Mouse (Mus musculus) myocyte (in vitro differentiated cells): Measurements from ENCODE around the gene Gpr62. TPM values are rescaled to one million over a fixed set of nuclear protein-coding genes. Genes with fewer than 3 reads are reported as not detected.

Experiments
- H3K27me3 ChIP-seq: one replicate; pipeline ENCODE4 v1.6.1; 2011; ENCODE audit not compliant: control insufficient read depth, insufficient read depth, insufficient read length
- H3K36me3 ChIP-seq: one replicate; pipeline ENCODE4 v1.6.1; 2011; ENCODE audit not compliant: control insufficient read depth, insufficient read depth
- H3K4me2 ChIP-seq: one replicate; pipeline ENCODE4 v1.6.1; 2011; ENCODE audit warnings: low read depth, control low read depth
- H3K4me3 ChIP-seq: one replicate; pipeline ENCODE4 v1.5.1; 2011; ENCODE audit warnings: mild to moderate bottlenecking, control low read depth, moderate library complexity
- H3K79me2 ChIP-seq: one replicate; pipeline ENCODE4 v1.6.1; 2011; ENCODE audit not compliant: control insufficient read depth, insufficient read depth
- H3ac ChIP-seq: one replicate; pipeline ENCODE4 v1.6.1; 2011; ENCODE audit not compliant: control insufficient read depth, insufficient read length
- CEBPB ChIP-seq: IDR thresholded peaks from 2 replicates; pipeline ENCODE4 v1.6.1; 2011; ENCODE audit warnings: mild to moderate bottlenecking, moderate library complexity; ENCODE audit not compliant: poor library complexity, insufficient read depth, severe bottlenecking
- E2F4 ChIP-seq: IDR thresholded peaks from one replicate; pipeline ENCODE4 v1.6.1; 2011; ENCODE audit warnings: mild to moderate bottlenecking, control low read depth, moderate library complexity; ENCODE audit not compliant: insufficient read depth
- MAX ChIP-seq: IDR thresholded peaks from one replicate; pipeline ENCODE4 v1.6.1; 2011; ENCODE audit warnings: low read depth, mild to moderate bottlenecking, control low read depth
- MYOD1 ChIP-seq, 3 experiments: IDR thresholded peaks; one replicate each; pipeline ENCODE4 v1.6.1; 2011; ENCODE audit warnings: control low read depth in 2 of 3, low read depth in 2 of 3, mild to moderate bottlenecking in 2 of 3, moderate library complexity in 1 of 3; ENCODE audit not compliant: insufficient read length in 2 of 3, control insufficient read depth in 1 of 3
- MYOG ChIP-seq, 3 experiments: IDR thresholded peaks; one replicate each; pipeline ENCODE4 v1.6.1; 2011; ENCODE audit warnings: control low read depth in 2 of 3, low read depth in 2 of 3, mild to moderate bottlenecking in 2 of 3; ENCODE audit not compliant: insufficient read length in 2 of 3, control insufficient read depth in 1 of 3, insufficient read depth in 1 of 3
- POLR2A ChIP-seq: IDR thresholded peaks from one replicate; pipeline ENCODE4 v1.6.1; 2011; ENCODE audit warnings: low read depth, mild to moderate bottlenecking, control low read depth, moderate library complexity; ENCODE audit not compliant: insufficient read length
- POLR2AphosphoS2 ChIP-seq: IDR thresholded peaks from one replicate; pipeline ENCODE4 v1.6.1; 2011; ENCODE audit warnings: low read depth, control low read depth; ENCODE audit not compliant: insufficient read length
- REST ChIP-seq: IDR thresholded peaks from one replicate; pipeline ENCODE4 v1.6.1; 2011; ENCODE audit warnings: mild to moderate bottlenecking, control low read depth, moderate library complexity; ENCODE audit not compliant: insufficient read depth, insufficient read length
- SRF ChIP-seq: IDR thresholded peaks from one replicate; pipeline ENCODE4 v1.6.1; 2011; ENCODE audit warnings: low read depth; ENCODE audit not compliant: control insufficient read depth, insufficient read length
- TCF12 ChIP-seq: IDR thresholded peaks from one replicate; pipeline ENCODE4 v1.6.1; 2011; ENCODE audit warnings: mild to moderate bottlenecking, control low read depth; ENCODE audit not compliant: poor library complexity, insufficient read depth, severe bottlenecking
- TCF3 ChIP-seq: IDR thresholded peaks from one replicate; pipeline ENCODE4 v1.6.1; 2011; ENCODE audit warnings: low read depth, control low read depth; ENCODE audit not compliant: insufficient read length
- USF1 ChIP-seq: IDR thresholded peaks from one replicate; pipeline ENCODE4 v1.6.1; 2011; ENCODE audit warnings: low read depth, mild to moderate bottlenecking, control low read depth, moderate library complexity
- polyA plus RNA-seq: library from polyadenylated mRNA; unstranded; fragments of >200 nt; fragmentation: generic; extraction: Trizol; gene quantifications from one replicate; pipeline ENCODE4 v1.2.1, GENCODE M21; 2012; ENCODE audit warnings: missing spikeins

The Gpr62 gene
- polyA plus RNA-seq, 1 experiment: 0.46 TPM

DNA sequence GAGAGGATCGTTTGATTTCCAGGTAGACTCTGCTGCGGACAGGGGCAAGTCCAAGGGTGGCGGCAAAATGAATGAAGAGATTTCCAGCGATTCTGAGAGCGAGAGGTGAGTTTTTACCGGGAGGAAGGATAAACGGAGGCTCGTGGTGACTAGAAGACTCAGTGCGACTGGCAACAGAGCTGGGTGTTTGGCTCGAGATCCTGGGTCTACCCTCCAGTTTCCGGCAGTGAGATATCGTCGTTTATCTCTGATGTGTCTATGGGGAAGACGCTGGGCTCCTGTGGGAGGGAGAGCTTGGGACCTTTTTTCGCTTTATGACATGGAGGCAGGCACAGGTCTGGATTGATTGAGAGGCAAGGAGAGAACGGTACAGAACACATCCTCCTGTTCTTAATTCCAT lies 11.9 kb upstream of the Gpr62 start:
- Histone ChIP-seq H3K36me3 (peaks cover 5% of the 10 kb centered on the region), H3K4me2 (peak overlapping the region; percentile 84), H3ac (peak overlapping the region; percentile 36), H3K4me3 (peak overlapping the region; percentile 54), H3K79me2 (peaks cover 8% of the 10 kb centered on the region), H3K27me3 (no peaks in the 10 kb centered on the region)
- TF ChIP-seq USF1 (no peak), TCF12 (no peak), MYOG (IDR thresholded peaks at IDR 0.05; ENCODE audit: control insufficient read depth in 1 of 3, insufficient read depth in 1 of 3, insufficient read length in 2 of 3, low read depth in 2 of 3) (no peak), SRF (no peak), MAX (no peak), E2F4 (no peak), TCF3 (no peak), POLR2A (no peak), MYOD1 (IDR thresholded peaks at IDR 0.05; ENCODE audit: control insufficient read depth in 1 of 3, insufficient read length in 2 of 3, low read depth in 2 of 3) (no peak), CEBPB (no peak), REST (no peak)

- Histone ChIP-seq H3K79me2 (peaks cover 8% of the 10 kb centered on the region), H3K36me3 (peaks cover 5% of the 10 kb centered on the region), H3K4me3 (peak within 1 kb of the TSS; percentile 54), H3K27me3 (no peaks in the 10 kb centered on the region), H3ac (peak within 1 kb of the TSS; percentile 36), H3K4me2 (peak within 1 kb of the TSS; percentile 98)
- TF ChIP-seq SRF (no peak), USF1 (no peak), POLR2AphosphoS2 (peak; percentile 24), MAX (peak; percentile 52), MYOD1 (IDR thresholded peaks at IDR 0.05; ENCODE audit: control insufficient read depth in 1 of 3, insufficient read length in 2 of 3, low read depth in 2 of 3) (no peak), TCF12 (no peak), POLR2A (peak; percentile 63)
Observed at GRCm38 (mm10) chr9:106476924-106477484, 11.3 kb upstream of the Gpr62 start, which contains the start of gene Parp3. Gene Parp3 (minus strand): TSS chr9:106476949.

- Histone ChIP-seq H3ac (peak overlapping the region; percentile 19), H3K4me2 (peak overlapping the region; percentile 98), H3K27me3 (no peaks in the 10 kb centered on the region), H3K4me3 (peak overlapping the region; percentile 54), H3K36me3 (peaks cover 5% of the 10 kb centered on the region), H3K79me2 (peaks cover 8% of the 10 kb centered on the region)
- TF ChIP-seq POLR2A (peak; percentile 37), MYOD1 (IDR thresholded peaks at IDR 0.05; ENCODE audit: control insufficient read depth in 1 of 3, insufficient read length in 2 of 3, low read depth in 2 of 3) (no peak), USF1 (peak; percentile 97), POLR2AphosphoS2 (peak; percentile 15), MYOG (IDR thresholded peaks at IDR 0.05; ENCODE audit: control insufficient read depth in 1 of 3, insufficient read depth in 1 of 3, insufficient read length in 2 of 3, low read depth in 2 of 3) (no peak)
Observed at GRCm38 (mm10) chr9:106476002-106476923, 10.5 kb upstream of the Gpr62 start.

GRCm38 (mm10) chr9:106475663-106476001 lies 9.9 kb upstream of the Gpr62 start, which contains the start of gene Rrp9:
Gene Rrp9 (plus strand): TSS chr9:106475963.
- H3K4me2 ChIP-seq: peak within 1 kb of the TSS; percentile 98
- H3K27me3 ChIP-seq: no peaks in the 10 kb centered on the region
- H3K36me3 ChIP-seq: peaks cover 5% of the 10 kb centered on the region
- peaks cover 8% of the 10 kb centered on the region for H3K79me2 ChIP-seq
- H3ac ChIP-seq: peak within 1 kb of the TSS; percentile 19
- no peak for TF ChIP-seq POLR2A
- TF ChIP-seq POLR2AphosphoS2: no peak
- no peak for TF ChIP-seq TCF12
- H3K4me3 ChIP-seq: peak within 1 kb of the TSS; percentile 54

GRCm38 (mm10) chr9:106475046-106475445 lies 9.3 kb upstream of the Gpr62 start:
- Histone ChIP-seq H3K4me3 (peak overlapping the region; percentile 54), H3K36me3 (no peaks in the 10 kb centered on the region), H3K27me3 (no peaks in the 10 kb centered on the region), H3K79me2 (peaks cover 8% of the 10 kb centered on the region), H3ac (no peak overlapping the region), H3K4me2 (peak overlapping the region; percentile 98)
- TF ChIP-seq MYOG (IDR thresholded peaks at IDR 0.05; ENCODE audit: control insufficient read depth in 1 of 3, insufficient read depth in 1 of 3, insufficient read length in 2 of 3, low read depth in 2 of 3) (peak in 1 of 3 experiments; percentile 46), SRF (no peak), CEBPB (no peak), MYOD1 (IDR thresholded peaks at IDR 0.05; ENCODE audit: control insufficient read depth in 1 of 3, insufficient read length in 2 of 3, low read depth in 2 of 3) (peak in 2 of 3 experiments; percentile 20 to 59), USF1 (no peak), POLR2A (peak; percentile 46), E2F4 (no peak), TCF12 (no peak), MAX (no peak), REST (no peak), POLR2AphosphoS2 (no peak), TCF3 (no peak)
